Mouse (Mus musculus) small intestine, adult 2 months (tissue): ENCODE measurements around the gene Otud4.

Experiments used
- CTCF ChIP-seq: fragments of 200-500 bp; IDR thresholded peaks from 2 replicates; pipeline ENCODE4 v1.5.1; 2012; ENCODE audit warnings: low read depth, mild to moderate bottlenecking, control low read depth, inconsistent platforms, low read length, moderate library complexity, mixed read lengths; ENCODE audit not compliant: insufficient replicate concordance, insufficient read length; ENCODE audit errors: extremely low read depth
- POLR2A ChIP-seq: fragments of 200-500 bp; IDR thresholded peaks from 2 replicates; pipeline ENCODE4 v1.6.1; 2012; ENCODE audit warnings: low read depth, mild to moderate bottlenecking, control low read depth, inconsistent platforms, low read length, moderate library complexity

GRCm38 (mm10) chr8:79622346-79622745 lies 17.1 kb upstream of the Otud4 start:
- TF ChIP-seq CTCF (no peak), POLR2A (no peak)
